Mouse (Mus musculus) retina, postnatal 1 day (tissue): Measurements from ENCODE around the gene Chrnb1.

Experiments used
- DNase-seq: peaks from one replicate; pipeline ENCODE4 v3.0.0-alpha.2; 2012

Chrnb1 gene

GRCm38 (mm10) chr11:69767625-69767909 lies 28.2 kb downstream of the Chrnb1 start:
- no peak for DNase-seq

- peak; percentile 19 for DNase-seq
Measured at GRCm38 (mm10) chr11:69766872-69767624, 28.7 kb downstream of the Chrnb1 start.

- peak; percentile 79 for DNase-seq
Measured at GRCm38 (mm10) chr11:69766126-69766609, 29.6 kb downstream of the Chrnb1 start.

GRCm38 (mm10) chr11:69765221-69766125 lies 30.3 kb downstream of the Chrnb1 start, which contains the start of gene Zbtb4:
Zbtb4 (plus strand) TSS chr11:69765912.
- peak; percentile 58 for DNase-seq

GRCm38 (mm10) chr11:69763551-69763950 lies 32.2 kb downstream of the Chrnb1 start:
- DNase-seq: peak; percentile 35

- DNase-seq: no peak
Measured at GRCm38 (mm10) chr11:69761868-69762267, 33.9 kb downstream of the Chrnb1 start, which contains the start of gene Slc35g3. Slc35g3 (minus strand) TSS chr11:69761968.

- DNase-seq: no peak
Measured at GRCm38 (mm10) chr11:69760901-69761200, 34.9 kb downstream of the Chrnb1 start.

GRCm38 (mm10) chr11:69760160-69760900 lies 35.4 kb downstream of the Chrnb1 start:
- DNase-seq: no peak

- peak; percentile 97 for DNase-seq
Measured at GRCm38 (mm10) chr11:69758971-69759721, 36.6 kb downstream of the Chrnb1 start.

GRCm38 (mm10) chr11:69758478-69758970 lies 37.2 kb downstream of the Chrnb1 start, which contains the start of gene Polr2a:
Polr2a (minus strand) TSS chr11:69758637.
- peak; percentile 99 for DNase-seq

GRCm38 (mm10) chr11:69758090-69758456 lies 37.7 kb downstream of the Chrnb1 start:
- peak; percentile 96 for DNase-seq

GRCm38 (mm10) chr11:69757303-69758089 lies 38.2 kb downstream of the Chrnb1 start:
- no peak for DNase-seq

GRCm38 (mm10) chr11:69754701-69755100 lies 41.0 kb downstream of the Chrnb1 start:
- DNase-seq: peak; percentile 85

GRCm38 (mm10) chr11:69754233-69754632 lies 41.5 kb downstream of the Chrnb1 start:
- no peak for DNase-seq

- DNase-seq: no peak
Measured at GRCm38 (mm10) chr11:69752686-69753085, 43.1 kb downstream of the Chrnb1 start.

GRCm38 (mm10) chr11:69751635-69752034 lies 44.1 kb downstream of the Chrnb1 start:
- no peak for DNase-seq
